In the genomic region with DNA sequence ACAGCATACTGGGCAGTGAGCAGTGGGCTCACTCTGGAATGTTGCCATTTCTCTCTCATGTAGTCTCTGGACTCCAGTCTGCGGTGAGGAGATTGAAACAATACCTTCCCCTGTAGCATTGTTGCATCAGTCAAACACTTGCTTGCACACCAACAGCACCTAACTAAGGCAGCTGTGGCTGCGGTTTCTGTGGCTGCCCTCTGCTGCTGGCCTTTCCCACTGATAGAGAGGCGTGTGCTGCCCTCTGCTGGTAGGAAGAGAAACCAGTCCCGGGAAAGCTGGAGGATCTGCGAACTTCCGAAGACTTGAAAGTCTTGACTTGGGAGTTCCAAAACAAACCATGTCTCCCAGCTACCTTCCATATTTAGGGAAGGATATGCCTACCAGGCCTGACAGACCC, we compare ENCODE assay signal across 8 mouse cellular contexts.
DNase-seq lines count a peak whose midpoint lies in the region; ATAC-seq and TF ChIP-seq lines count a peak whose summit lies in the region.

No protein-coding gene starts in this region.

- peaks cover 5% of the 10 kb centered on the region; the same call in 1 of the 2 replicates for H3K4me1 ChIP-seq in heart, embryonic 11.5 days (ENCODE audit: control insufficient read depth, insufficient read depth, low read length)
- H3K4me1 ChIP-seq in cortical plate, adult 2 months (ENCODE audit: control insufficient read depth, insufficient read depth, low read length): no peaks in the 10 kb centered on the region
- 0 out of 2 replicates have a peak, but pooled peaks cover 2% of the 10 kb centered on the region for H3K4me1 ChIP-seq in midbrain, embryonic 15.5 days

- intact Hi-C loops in gastrocnemius, postnatal 14 days (cut with DNase I; ENCODE audit: low total_unique reads): loop anchor here (2.0 to 10.0 kb wide), 2 partner anchors 62 to 108 kb away; no protein-coding TSS in a partner anchor
- intact Hi-C loops in left cerebral cortex, postnatal 4 days (cut with DNase I): loop anchor here (10.0 kb wide), 2 partner anchors 102 to 372 kb away; no protein-coding TSS in a partner anchor

- H3K4me2 ChIP-seq in heart, embryonic 11.5 days: no peak overlapping the region
- H3K4me2 ChIP-seq in midbrain, embryonic 15.5 days: no peak overlapping the region

- WGBS in heart, embryonic 11.5 days (ENCODE audit: insufficient replicate concordance): 6% methylated on average over 6 of the region's 6 CpGs
- WGBS in midbrain, embryonic 15.5 days: 4% methylated on average over 6 of the region's 6 CpGs

- TF ChIP-seq CTCF in cortical plate, adult 2 months (IDR thresholded peaks at IDR 0.05; ENCODE audit: extremely low read depth, insufficient read depth, low read length): peak; percentile 79

- H3K27ac ChIP-seq in heart, embryonic 11.5 days (ENCODE audit: low read depth, low read length): no peak overlapping the region
- H3K27ac ChIP-seq in cortical plate, adult 2 months (ENCODE audit: insufficient read depth, low read length): no peak overlapping the region
- no peak overlapping the region for H3K27ac ChIP-seq in midbrain, embryonic 15.5 days

- H3K36me3 ChIP-seq in heart, embryonic 11.5 days (ENCODE audit: control insufficient read depth, insufficient read depth, low read length): no peaks in the 10 kb centered on the region
- no peaks in the 10 kb centered on the region for H3K36me3 ChIP-seq in midbrain, embryonic 15.5 days (replicated peaks)

- H3K9me3 ChIP-seq in heart, embryonic 11.5 days (replicated peaks; ENCODE audit: control insufficient read depth, low read length): no peaks in the 10 kb centered on the region
- no peaks in the 10 kb centered on the region for H3K9me3 ChIP-seq in midbrain, embryonic 15.5 days

- H3K27me3 ChIP-seq in heart, embryonic 11.5 days (ENCODE audit: control insufficient read depth, insufficient read depth, low read length): peaks cover 2% of the 10 kb centered on the region; the same call in 1 of the 2 replicates
- H3K27me3 ChIP-seq in midbrain, embryonic 15.5 days (replicated peaks): no peaks in the 10 kb centered on the region

- H3K4me3 ChIP-seq in heart, embryonic 11.5 days (ENCODE audit: low read depth, low read length): no peak overlapping the region
- no peak overlapping the region for H3K4me3 ChIP-seq in cortical plate, adult 2 months (ENCODE audit: insufficient read depth, low read length)
- H3K4me3 ChIP-seq in midbrain, embryonic 15.5 days: no peak overlapping the region

- TF ChIP-seq POLR2A in cortical plate, adult 2 months (IDR thresholded peaks at IDR 0.05; ENCODE audit: extremely low read depth, insufficient read depth, low read length): no peak

- DNase-seq in heart, adult 18-20 months: peak; percentile 81 to 89
- DNase-seq in gastrocnemius, postnatal 14 days: peak; percentile 74
- DNase-seq in kidney, adult 11 months: peak; percentile 67
- DNase-seq in left cerebral cortex, postnatal 4 days: peak; percentile 70
- DNase-seq in spleen, adult 12 weeks (ENCODE audit: low spot score): peak; percentile 26

- no peak overlapping the region for H3K9ac ChIP-seq in heart, embryonic 11.5 days (ENCODE audit: low read depth, low read length)
- no peak overlapping the region for H3K9ac ChIP-seq in midbrain, embryonic 15.5 days

- ATAC-seq in heart, embryonic 11.5 days (replicated peaks; ENCODE audit: insufficient number of reproducible peaks, low FRiP score, low TSS enrichment): no peak
- ATAC-seq in midbrain, embryonic 15.5 days (replicated peaks): peak; percentile 71

Comparison
In these comparisons a context has a peak if more than half of its experiments do, and no peak if none do; other contexts are left out.
1. DNase-seq: peak in every context shown above with its lines; median percentile 85 in heart, adult 18-20 months; 74 in gastrocnemius, postnatal 14 days; 70 in left cerebral cortex, postnatal 4 days; 67 in kidney, adult 11 months; 26 in spleen, adult 12 weeks.